In genomic region chr5:35712517-35712916, GRCm38 (mm10) we compare ENCODE assay signal across 30 mouse cellular contexts. TPM values are rescaled to one million over a fixed set of nuclear protein-coding genes. Genes with fewer than 3 reads are reported as not detected.
"Had no signal": no experiment of that assay in that cellular context is flagged by ENCODE, and none has a peak within 500 bp of the region (broad histone marks: within the 10 kb centered on the region; RNA-seq: fewer than 3 reads in every experiment).

No protein-coding gene starts in this region.

- H3K36me3 ChIP-seq: limb, embryonic 10.5 days; limb, embryonic 12.5 days; limb, embryonic 13.5 days; limb, embryonic 15.5 days; liver, embryonic 12.5 days; liver, embryonic 13.5 days; liver, embryonic 15.5 days; lung, embryonic 15.5 days; midbrain, embryonic 10.5 days; midbrain, embryonic 12.5 days; midbrain, embryonic 13.5 days; midbrain, embryonic 15.5 days; neural tube, embryonic 12.5 days had no signal

- DNase-seq: left cerebral cortex, postnatal 4 days; liver; liver, embryonic 13.5 days; liver, postnatal 0 days; lung, adult 18-20 months; lung, adult 2 months; lung, embryonic 14.5 days; lung, postnatal 10 days; lung, postnatal 14 days; lung, postnatal 36 days; lung, postnatal 4 days; midbrain, embryonic 14.5 days had no signal

- H3K4me3 ChIP-seq: limb, embryonic 10.5 days; limb, embryonic 12.5 days; limb, embryonic 13.5 days; limb, embryonic 15.5 days; liver, embryonic 12.5 days; liver, embryonic 13.5 days; liver, embryonic 15.5 days; lung, embryonic 15.5 days; megakaryocyte, embryonic 14.5 days; midbrain, embryonic 10.5 days; midbrain, embryonic 12.5 days; midbrain, embryonic 13.5 days; midbrain, embryonic 15.5 days; neural tube, embryonic 12.5 days had no signal

- H3K4me2 ChIP-seq: limb, embryonic 12.5 days; limb, embryonic 13.5 days; limb, embryonic 15.5 days; liver, embryonic 11.5 days; liver, embryonic 12.5 days; liver, embryonic 13.5 days; liver, embryonic 15.5 days; lung, embryonic 14.5 days; lung, embryonic 15.5 days; midbrain, embryonic 11.5 days; midbrain, embryonic 12.5 days; midbrain, embryonic 13.5 days; midbrain, embryonic 15.5 days; neural tube, embryonic 12.5 days had no signal

- H3K27me3 ChIP-seq: limb, embryonic 12.5 days; limb, embryonic 13.5 days; limb, embryonic 15.5 days; liver, embryonic 12.5 days; liver, embryonic 13.5 days; liver, embryonic 15.5 days; lung, embryonic 15.5 days; midbrain, embryonic 12.5 days; midbrain, embryonic 13.5 days; midbrain, embryonic 15.5 days had no signal

RNA-seq across cellular contexts. Expression of gene Sh3tc1, which starts 27.3 kb away (rescaled TPM):
- total RNA-seq: megakaryocyte-erythroid progenitor cell, adult 5-6 weeks had no signal

RNA-seq across cellular contexts. Expression of gene Htra3, which starts 32.9 kb away (rescaled TPM):
- total RNA-seq: megakaryocyte progenitor cell, adult 5-6 weeks; megakaryocyte-erythroid progenitor cell, adult 5-6 weeks; monocyte, adult 5-6 weeks had no signal

RNA-seq across cellular contexts. Expression of gene Ablim2, which starts 45.2 kb away (rescaled TPM):
- total RNA-seq: megakaryocyte progenitor cell, adult 5-6 weeks; monocyte, adult 5-6 weeks had no signal
